Mouse (Mus musculus) heart, adult 2 months (tissue): ENCODE measurements at regions not wholly inside any gene's neighbourhood (a gene's known extent, or its start where the extent isn't known, plus 50 kb on each side); places are given as distances from the start of the nearest gene placed in this dataset.

Experiments
- CTCF ChIP-seq: fragments of 200-600 bp; IDR thresholded peaks from 2 replicates; pipeline ENCODE4 v1.8.1; 2022; ENCODE audit warnings: antibody characterized with exemption, mild to moderate bottlenecking, moderate library complexity
- EP300 ChIP-seq: fragments of 200-500 bp; IDR thresholded peaks from 2 replicates; pipeline ENCODE4 v1.6.1; 2011; ENCODE audit warnings: low read depth, low read length, control low read depth; ENCODE audit not compliant: insufficient read depth
- POLR2A ChIP-seq: fragments of 200-500 bp; IDR thresholded peaks from 2 replicates; pipeline ENCODE4 v1.6.1; 2011; ENCODE audit warnings: mild to moderate bottlenecking, low read depth, low read length, control low read depth; ENCODE audit not compliant: insufficient read depth

- TF ChIP-seq CTCF = no peak
- TF ChIP-seq POLR2A = no peak
- no peak for TF ChIP-seq EP300
Measured at GRCm38 (mm10) chr10:21824418-21825025, 57.5 kb upstream of the Sgk1 start.
